Mouse (Mus musculus): ENCODE data around the gene Rexo5. TPM values are rescaled to one million over a fixed set of nuclear protein-coding genes. Genes with fewer than 3 reads are reported as not detected.

Gene Rexo5
- polyA plus RNA-seq (2012), result 3.6 and 3.9 TPM in 2 replicates

DNA sequence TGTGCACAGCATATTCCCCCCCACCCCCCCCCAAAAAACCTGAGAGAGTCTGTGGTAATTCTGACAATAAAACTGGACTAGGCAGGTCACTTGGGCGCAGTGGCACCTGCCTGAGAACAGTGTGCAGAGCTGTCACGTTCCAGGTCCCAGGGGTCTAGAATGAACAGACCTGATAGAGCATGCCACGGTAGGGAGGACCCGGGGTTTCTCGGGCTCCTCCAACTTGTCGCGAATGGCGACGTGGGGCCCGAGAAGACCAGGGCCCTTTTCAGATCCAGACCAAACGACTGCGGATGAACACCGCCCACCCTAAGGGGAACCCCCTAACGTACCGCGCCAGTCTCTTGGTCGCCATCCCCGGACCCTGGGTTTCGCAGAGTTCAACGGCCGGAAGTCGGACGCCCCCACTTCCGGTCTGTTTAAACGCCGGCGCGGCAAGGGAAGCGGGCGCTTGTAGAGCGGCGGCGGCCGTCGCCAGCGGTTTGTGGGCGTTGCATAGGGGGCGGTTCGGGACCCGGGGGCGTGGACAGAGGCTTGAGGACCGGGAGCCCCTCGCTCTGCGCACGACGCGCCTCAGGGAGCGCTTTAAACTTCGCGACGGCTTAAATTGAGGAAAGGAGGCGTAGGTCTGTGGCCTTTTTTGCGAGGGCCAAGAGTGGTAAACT, at the start of gene Rexo5, which contains the start of gene Eri2:
Gene Rexo5, plus strand, starts transcription at position 421 of the 665 bp plus-strand sequence.
Gene Eri2, minus strand, starts transcription at position 473 of the 665 bp plus-strand sequence.

DNA sequence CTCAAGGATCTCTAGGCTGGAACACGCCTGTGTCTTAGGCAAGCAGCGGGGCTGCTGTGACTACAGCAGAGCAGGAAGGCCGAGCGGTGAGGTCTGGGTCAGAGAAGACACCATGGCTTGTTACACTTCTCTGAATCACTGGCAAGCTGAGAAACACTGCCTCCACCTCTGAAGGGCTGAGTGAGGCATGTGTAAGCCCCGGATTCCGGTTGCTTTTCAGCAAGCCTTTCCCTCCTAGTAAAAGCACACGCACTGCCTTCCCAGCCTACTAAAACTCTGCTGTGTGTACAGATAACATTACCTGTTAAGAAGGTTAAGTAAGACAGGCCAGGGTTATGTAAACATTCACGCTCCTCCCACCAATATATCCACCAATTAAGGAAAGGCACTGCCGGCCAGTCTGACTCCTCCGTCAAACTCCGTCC, 33.3 kb upstream of the Rexo5 start, which contains the start of gene Acsm3:
Gene Acsm3, plus strand, starts transcription at position 397 of the 425 bp plus-strand sequence.

DNA sequence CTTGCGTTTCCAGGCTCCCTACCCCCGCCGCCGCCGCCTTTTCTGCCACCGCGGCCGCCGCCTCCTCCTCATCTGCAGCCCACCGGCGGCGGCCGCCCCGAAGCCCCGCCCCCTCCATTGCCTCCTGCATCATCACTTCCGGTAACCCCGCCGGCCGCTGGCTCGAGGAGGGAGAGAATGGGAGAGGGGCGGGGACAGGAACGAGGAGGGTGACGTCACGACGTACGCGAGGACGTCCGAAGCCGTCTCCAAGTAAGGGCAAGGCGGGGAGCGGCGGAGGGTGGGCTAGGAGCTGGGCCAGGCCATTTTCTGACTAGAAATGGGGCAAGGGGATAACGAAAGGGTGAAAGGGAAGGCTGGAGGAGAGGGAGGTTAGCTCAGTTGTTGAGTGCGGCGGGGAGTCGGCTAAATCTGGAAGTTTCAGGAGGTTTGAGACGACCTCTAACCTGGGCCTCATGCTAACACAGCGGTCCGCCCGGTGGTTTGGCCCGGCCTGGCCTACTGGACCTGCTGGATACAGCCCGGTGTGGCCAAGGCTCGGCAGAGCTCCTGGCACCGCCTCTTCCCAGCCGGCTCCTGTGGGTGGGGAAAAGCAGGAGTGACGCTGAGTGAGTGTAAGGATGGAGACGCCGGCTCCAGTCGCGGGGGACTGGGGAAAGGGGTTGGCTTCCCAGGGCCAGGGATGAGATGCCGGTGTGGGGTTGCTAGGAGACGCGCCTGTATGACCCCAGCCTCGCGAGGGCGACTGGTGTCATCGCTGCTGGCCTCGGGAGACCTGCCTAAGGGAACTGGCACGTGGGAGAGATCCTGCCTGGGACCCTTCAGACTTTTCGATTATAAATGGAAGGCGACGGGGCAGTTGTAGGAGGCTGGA, 102.1 kb downstream of the Rexo5 start, which contains the start of the genes Lyrm1 and Dcun1d3:
Gene Lyrm1, plus strand, starts transcription at position 223 of the 874 bp plus-strand sequence.
Gene Dcun1d3, minus strand, starts transcription at position 660 of the 874 bp plus-strand sequence.

Other genes with a start within 250 kb of the Rexo5 start
- not detected in 2 replicates for gene Acsm2, start 239.7 kb upstream of the Rexo5 start, polyA plus RNA-seq (2012)
- not detected in 2 replicates for gene Acsm1, start 187.0 kb upstream of the Rexo5 start, polyA plus RNA-seq (2012)
- gene Acsm4, start 104.0 kb upstream of the Rexo5 start, polyA plus RNA-seq (2012), result not detected in 2 replicates
- 35.4 and 46.0 TPM in 2 replicates for gene Thumpd1, start 73.2 kb upstream of the Rexo5 start, polyA plus RNA-seq (2012)
- not detected in 2 replicates for gene Acsm3, start 33.1 kb upstream of the Rexo5 start, polyA plus RNA-seq (2012)
- 0.40 and 0.69 TPM in 2 replicates for gene Eri2, start 52 bp downstream of the Rexo5 start, polyA plus RNA-seq (2012)
- 1.9 and 2.0 TPM in 2 replicates for gene Lyrm1, start 101.9 kb downstream of the Rexo5 start, polyA plus RNA-seq (2012)
- 2.6 and 5.4 TPM in 2 replicates for gene Dcun1d3, start 102.3 kb downstream of the Rexo5 start, polyA plus RNA-seq (2012)